Mouse (Mus musculus): ENCODE measurements around the gene Pparg. TPM values are rescaled to one million over a fixed set of nuclear protein-coding genes. Genes with fewer than 3 reads are reported as not detected.

Gene Pparg
- polyA plus RNA-seq, 1 experiment from 2014 or later: 0.15 TPM

- 51% methylated on average over 11 of the region's 11 CpGs for WGBS
- Histone ChIP-seq H3K4me1 (replicated peaks; ENCODE audit: control insufficient read depth, insufficient read depth, low read length) (peaks cover 6% of the 10 kb centered on the region), H3K9me3 (ENCODE audit: control insufficient read depth, low read length) (no peaks in the 10 kb centered on the region), H3K9ac (replicated peaks; ENCODE audit: low read depth, low read length) (no peak overlapping the region), H3K4me3 (replicated peaks; ENCODE audit: low read length) (no peak overlapping the region), H3K36me3 (ENCODE audit: control insufficient read depth, insufficient read depth) (no peaks in the 10 kb centered on the region), H3K4me2 (ENCODE audit: low read length) (no peak overlapping the region), H3K27me3 (replicated peaks; ENCODE audit: control insufficient read depth, insufficient read depth, low read length) (no peaks in the 10 kb centered on the region), H3K27ac (ENCODE audit: low read length) (peak overlapping the region; percentile 31)
- peak; percentile 90 for ATAC-seq
These were observed 132.3 kb downstream of the Pparg start for GRCm38 (mm10) chr6:115492952-115493613.

- Histone ChIP-seq H3K4me3 (replicated peaks; ENCODE audit: low read length) (no peak overlapping the region), H3K4me2 (ENCODE audit: low read length) (no peak overlapping the region), H3K27me3 (replicated peaks; ENCODE audit: control insufficient read depth, insufficient read depth, low read length) (no peaks in the 10 kb centered on the region), H3K4me1 (replicated peaks; ENCODE audit: control insufficient read depth, insufficient read depth, low read length) (peaks cover 6% of the 10 kb centered on the region), H3K36me3 (ENCODE audit: control insufficient read depth, insufficient read depth) (no peaks in the 10 kb centered on the region), H3K9me3 (ENCODE audit: control insufficient read depth, low read length) (no peaks in the 10 kb centered on the region), H3K27ac (ENCODE audit: low read length) (no peak overlapping the region), H3K9ac (replicated peaks; ENCODE audit: low read depth, low read length) (no peak overlapping the region)
- ATAC-seq: no peak
These were observed 133.1 kb downstream of the Pparg start for GRCm38 (mm10) chr6:115493824-115494223.

GRCm38 (mm10) chr6:115499540-115499939 lies 138.8 kb downstream of the Pparg start:
- WGBS: 61% methylated on average over 14 of the region's 14 CpGs
- Histone ChIP-seq H3K36me3 (ENCODE audit: control insufficient read depth, insufficient read depth) (no peaks in the 10 kb centered on the region), H3K4me3 (replicated peaks; ENCODE audit: low read length) (no peak overlapping the region), H3K9me3 (ENCODE audit: control insufficient read depth, low read length) (no peaks in the 10 kb centered on the region), H3K4me1 (replicated peaks; ENCODE audit: control insufficient read depth, insufficient read depth, low read length) (0 out of 2 replicates have a peak, but pooled peaks cover 2% of the 10 kb centered on the region), H3K9ac (replicated peaks; ENCODE audit: low read depth, low read length) (no peak overlapping the region), H3K27me3 (replicated peaks; ENCODE audit: control insufficient read depth, insufficient read depth, low read length) (no peaks in the 10 kb centered on the region), H3K27ac (ENCODE audit: low read length) (no peak overlapping the region), H3K4me2 (ENCODE audit: low read length) (no peak overlapping the region)
- ATAC-seq: peak; percentile 92

GRCm38 (mm10) chr6:115500234-115500633 lies 139.5 kb downstream of the Pparg start:
- Histone ChIP-seq H3K4me2 (ENCODE audit: low read length) (no peak overlapping the region), H3K27ac (ENCODE audit: low read length) (no peak overlapping the region), H3K9ac (replicated peaks; ENCODE audit: low read depth, low read length) (no peak overlapping the region), H3K36me3 (ENCODE audit: control insufficient read depth, insufficient read depth) (no peaks in the 10 kb centered on the region), H3K4me3 (replicated peaks; ENCODE audit: low read length) (no peak overlapping the region), H3K27me3 (replicated peaks; ENCODE audit: control insufficient read depth, insufficient read depth, low read length) (no peaks in the 10 kb centered on the region), H3K9me3 (ENCODE audit: control insufficient read depth, low read length) (no peaks in the 10 kb centered on the region), H3K4me1 (replicated peaks; ENCODE audit: control insufficient read depth, insufficient read depth, low read length) (0 out of 2 replicates have a peak, but pooled peaks cover 2% of the 10 kb centered on the region)
- 92% methylated on average over 10 of the region's 10 CpGs for WGBS
- no peak for ATAC-seq

- no peak for ATAC-seq
- H3K27me3 ChIP-seq (replicated peaks; ENCODE audit: control insufficient read depth, insufficient read depth, low read length): no peaks in the 10 kb centered on the region
- WGBS: 82% methylated on average over 3 of the region's 3 CpGs
These were observed 140.4 kb downstream of the Pparg start for GRCm38 (mm10) chr6:115501131-115501530.

GRCm38 (mm10) chr6:115503038-115503437 lies 142.3 kb downstream of the Pparg start:
- no peak overlapping the region for H3K9ac ChIP-seq (replicated peaks; ENCODE audit: low read depth, low read length)
- H3K36me3 ChIP-seq (ENCODE audit: control insufficient read depth, insufficient read depth): no peaks in the 10 kb centered on the region
- ATAC-seq: no peak
- H3K4me1 ChIP-seq (replicated peaks; ENCODE audit: control insufficient read depth, insufficient read depth, low read length): 0 out of 2 replicates have a peak, but pooled peaks cover 2% of the 10 kb centered on the region
- no peak overlapping the region for H3K4me3 ChIP-seq (replicated peaks; ENCODE audit: low read length)
- H3K9me3 ChIP-seq (ENCODE audit: control insufficient read depth, low read length): no peaks in the 10 kb centered on the region
- 94% methylated on average over 4 of the region's 4 CpGs for WGBS
- H3K27me3 ChIP-seq (replicated peaks; ENCODE audit: control insufficient read depth, insufficient read depth, low read length): no peaks in the 10 kb centered on the region
- no peak overlapping the region for H3K27ac ChIP-seq (ENCODE audit: low read length)
- no peak overlapping the region for H3K4me2 ChIP-seq (ENCODE audit: low read length)

More at GRCm38 (mm10) chr6:115501131-115501530, 140.4 kb downstream of the Pparg start:
- H3K9me3 ChIP-seq (ENCODE audit: control insufficient read depth, low read length): no peaks in the 10 kb centered on the region
- H3K27ac ChIP-seq (ENCODE audit: low read length): no peak overlapping the region
- H3K9ac ChIP-seq (replicated peaks; ENCODE audit: low read depth, low read length): no peak overlapping the region
- H3K4me2 ChIP-seq (ENCODE audit: low read length): no peak overlapping the region
- no peaks in the 10 kb centered on the region for H3K36me3 ChIP-seq (ENCODE audit: control insufficient read depth, insufficient read depth)
- 0 out of 2 replicates have a peak, but pooled peaks cover 2% of the 10 kb centered on the region for H3K4me1 ChIP-seq (replicated peaks; ENCODE audit: control insufficient read depth, insufficient read depth, low read length)
- no peak overlapping the region for H3K4me3 ChIP-seq (replicated peaks; ENCODE audit: low read length)

GRCm38 (mm10) chr6:115503549-115504159 lies 142.9 kb downstream of the Pparg start:
- Histone ChIP-seq H3K9me3 (ENCODE audit: control insufficient read depth, low read length) (0 out of 2 replicates have a peak, but pooled peaks cover under 1% of the 10 kb centered on the region), H3K36me3 (ENCODE audit: control insufficient read depth, insufficient read depth) (no peaks in the 10 kb centered on the region), H3K4me2 (ENCODE audit: low read length) (no peak overlapping the region), H3K4me1 (replicated peaks; ENCODE audit: control insufficient read depth, insufficient read depth, low read length) (0 out of 2 replicates have a peak, but pooled peaks cover 2% of the 10 kb centered on the region), H3K9ac (replicated peaks; ENCODE audit: low read depth, low read length) (no peak overlapping the region), H3K27me3 (replicated peaks; ENCODE audit: control insufficient read depth, insufficient read depth, low read length) (no peaks in the 10 kb centered on the region), H3K27ac (ENCODE audit: low read length) (no peak overlapping the region), H3K4me3 (replicated peaks; ENCODE audit: low read length) (no peak overlapping the region)
- WGBS: 93% methylated on average over 10 of the region's 10 CpGs
- no peak for ATAC-seq

- no peaks in the 10 kb centered on the region for H3K27me3 ChIP-seq (replicated peaks; ENCODE audit: control insufficient read depth, insufficient read depth, low read length)
- H3K4me3 ChIP-seq (replicated peaks; ENCODE audit: low read length): no peak overlapping the region
- H3K27ac ChIP-seq (ENCODE audit: low read length): no peak overlapping the region
- no peak for ATAC-seq
- H3K4me2 ChIP-seq (ENCODE audit: low read length): no peak overlapping the region
- H3K9ac ChIP-seq (replicated peaks; ENCODE audit: low read depth, low read length): no peak overlapping the region
- WGBS: 75% methylated on average over 3 of the region's 3 CpGs
- H3K9me3 ChIP-seq (ENCODE audit: control insufficient read depth, low read length): 0 out of 2 replicates have a peak, but pooled peaks cover 3% of the 10 kb centered on the region
- no peaks in the 10 kb centered on the region for H3K36me3 ChIP-seq (ENCODE audit: control insufficient read depth, insufficient read depth)
- 0 out of 2 replicates have a peak, but pooled peaks cover 2% of the 10 kb centered on the region for H3K4me1 ChIP-seq (replicated peaks; ENCODE audit: control insufficient read depth, insufficient read depth, low read length)
These were observed 143.4 kb downstream of the Pparg start for GRCm38 (mm10) chr6:115504160-115504558.

GRCm38 (mm10) chr6:115504915-115505314 lies 144.2 kb downstream of the Pparg start:
- 85% methylated on average over 5 of the region's 5 CpGs for WGBS
- H3K27me3 ChIP-seq (replicated peaks; ENCODE audit: control insufficient read depth, insufficient read depth, low read length): no peaks in the 10 kb centered on the region
- no peak for ATAC-seq
- H3K9me3 ChIP-seq (ENCODE audit: control insufficient read depth, low read length): 0 out of 2 replicates have a peak, but pooled peaks cover 3% of the 10 kb centered on the region
- H3K4me3 ChIP-seq (replicated peaks; ENCODE audit: low read length): no peak overlapping the region
- H3K27ac ChIP-seq (ENCODE audit: low read length): no peak overlapping the region
- no peak overlapping the region for H3K9ac ChIP-seq (replicated peaks; ENCODE audit: low read depth, low read length)
- H3K36me3 ChIP-seq (ENCODE audit: control insufficient read depth, insufficient read depth): no peaks in the 10 kb centered on the region
- H3K4me1 ChIP-seq (replicated peaks; ENCODE audit: control insufficient read depth, insufficient read depth, low read length): 0 out of 2 replicates have a peak, but pooled peaks cover 2% of the 10 kb centered on the region
- no peak overlapping the region for H3K4me2 ChIP-seq (ENCODE audit: low read length)
